Mouse (Mus musculus) CD8-positive naive resting alpha-beta T cell, adult 2 months (primary cell): ENCODE measurements around the gene Itpkc.

Experiments
- DNase-seq, 2 experiments: peaks; one replicate each; pipeline ENCODE4 v3.0.0; 2022; ENCODE audit warnings: low read depth in 2 of 2, low spot score in 2 of 2

Itpkc gene

GRCm38 (mm10) chr7:27195681-27196611, 32.5 kb downstream of the Itpkc start, which contains the start of the genes BC024978 and Snrpa:
Gene BC024978 (plus strand): TSS chr7:27195781.
Gene Snrpa (minus strand): TSS chr7:27196271.
- peak; percentile 92 to 93 for DNase-seq

- no peak for DNase-seq
Observed at GRCm38 (mm10) chr7:27193731-27194130, 34.7 kb downstream of the Itpkc start.

GRCm38 (mm10) chr7:27192434-27192833, 36.0 kb downstream of the Itpkc start:
- no peak for DNase-seq

GRCm38 (mm10) chr7:27189271-27189931, 39.1 kb downstream of the Itpkc start:
- DNase-seq, result no peak

GRCm38 (mm10) chr7:27185986-27186385, 42.5 kb downstream of the Itpkc start:
- no peak for DNase-seq

GRCm38 (mm10) chr7:27184964-27185363, 43.5 kb downstream of the Itpkc start:
- peak; percentile 24 to 51 for DNase-seq

- DNase-seq, result no peak
Observed at GRCm38 (mm10) chr7:27182498-27182897, 46.0 kb downstream of the Itpkc start.

GRCm38 (mm10) chr7:27180837-27181695, 47.4 kb downstream of the Itpkc start, which contains the start of the genes Gm21983 and Mia:
Gene Gm21983 (minus strand): TSS chr7:27181086.
Gene Mia (minus strand): TSS chr7:27181157.
- DNase-seq, result no peak

GRCm38 (mm10) chr7:27180036-27180435, 48.4 kb downstream of the Itpkc start:
- no peak for DNase-seq

GRCm38 (mm10) chr7:27179217-27179918, 49.1 kb downstream of the Itpkc start:
- no peak for DNase-seq

GRCm38 (mm10) chr7:27178324-27179216, 49.9 kb downstream of the Itpkc start, which contains the start of gene Rab4b:
Gene Rab4b (minus strand): TSS chr7:27178896.
- DNase-seq, result peak; percentile 98 to 99

- DNase-seq, result no peak
Observed at GRCm38 (mm10) chr7:27177942-27178323, 50.5 kb downstream of the Itpkc start.

GRCm38 (mm10) chr7:27174896-27175295, 53.6 kb downstream of the Itpkc start:
- DNase-seq, result no peak

- DNase-seq, result no peak
Observed at GRCm38 (mm10) chr7:27174496-27174895, 54.0 kb downstream of the Itpkc start.

GRCm38 (mm10) chr7:27170981-27171380, 57.5 kb downstream of the Itpkc start:
- no peak for DNase-seq

- no peak for DNase-seq
Observed at GRCm38 (mm10) chr7:27168371-27168770, 60.1 kb downstream of the Itpkc start.

GRCm38 (mm10) chr7:27167475-27168094, 60.9 kb downstream of the Itpkc start:
- no peak for DNase-seq

- peak; percentile 92 to 95 for DNase-seq
Observed at GRCm38 (mm10) chr7:27166614-27167474, 61.6 kb downstream of the Itpkc start, which contains the start of gene Egln2. Gene Egln2 (minus strand): TSS chr7:27166802.
